Mouse (Mus musculus) frontal cortex, postnatal 14 days (tissue): ENCODE measurements around the gene Tedc2.
A peak's percentile ranks its signal among the peaks of the same experiment; 100 is the strongest.

Experiments
- DNase-seq, 2 experiments: peaks; one replicate each; pipeline ENCODE4 v3.0.0; 2022; ENCODE audit warnings: low spot score in 2 of 2

Gene Tedc2

GRCm38 (mm10) chr17:24220435-24221411 is at the start of gene Tedc2:
Gene Tedc2 (minus strand): TSS chr17:24220851.
- peak; percentile 86 to 89 for DNase-seq

- DNase-seq, result no peak
Observed at GRCm38 (mm10) chr17:24267133-24267532, 46.5 kb upstream of the Tedc2 start.

GRCm38 (mm10) chr17:24264766-24265165 is 44.1 kb upstream of the Tedc2 start:
- DNase-seq, result no peak

- DNase-seq, result no peak
Observed at GRCm38 (mm10) chr17:24260516-24260915, 39.9 kb upstream of the Tedc2 start.

GRCm38 (mm10) chr17:24259702-24260101 is 39.1 kb upstream of the Tedc2 start:
- no peak for DNase-seq

GRCm38 (mm10) chr17:24258981-24259380 is 38.3 kb upstream of the Tedc2 start:
- DNase-seq, result no peak

- DNase-seq, result no peak
Observed at GRCm38 (mm10) chr17:24252329-24252728, 31.7 kb upstream of the Tedc2 start.

- DNase-seq, result peak; percentile 95
Observed at GRCm38 (mm10) chr17:24251320-24252069, 30.8 kb upstream of the Tedc2 start, which contains the start of gene Ccnf. Gene Ccnf (minus strand): TSS chr17:24251484.

- DNase-seq, result no peak
Observed at GRCm38 (mm10) chr17:24250988-24251319, 30.3 kb upstream of the Tedc2 start.

GRCm38 (mm10) chr17:24248641-24249040 is 28.0 kb upstream of the Tedc2 start:
- DNase-seq, result no peak

- DNase-seq, result no peak
Observed at GRCm38 (mm10) chr17:24244061-24244460, 23.4 kb upstream of the Tedc2 start.

- DNase-seq, result no peak
Observed at GRCm38 (mm10) chr17:24243311-24243969, 22.8 kb upstream of the Tedc2 start.

- no peak for DNase-seq
Observed at GRCm38 (mm10) chr17:24236921-24237320, 16.3 kb upstream of the Tedc2 start.

GRCm38 (mm10) chr17:24236479-24236878 is 15.8 kb upstream of the Tedc2 start:
- no peak for DNase-seq

- DNase-seq, result no peak
Observed at GRCm38 (mm10) chr17:24227941-24228340, 7.3 kb upstream of the Tedc2 start.

- no peak for DNase-seq
Observed at GRCm38 (mm10) chr17:24226721-24227120, 6.1 kb upstream of the Tedc2 start.

- no peak for DNase-seq
Observed at GRCm38 (mm10) chr17:24225851-24226250, 5.2 kb upstream of the Tedc2 start.

- DNase-seq, result no peak
Observed at GRCm38 (mm10) chr17:24224741-24225140, 4.1 kb upstream of the Tedc2 start.

- no peak for DNase-seq
Observed at GRCm38 (mm10) chr17:24223513-24223912, 2.9 kb upstream of the Tedc2 start.

GRCm38 (mm10) chr17:24222653-24223052 is 2.0 kb upstream of the Tedc2 start:
- no peak for DNase-seq

- no peak for DNase-seq
Observed at GRCm38 (mm10) chr17:24216836-24217235, 3.8 kb downstream of the Tedc2 start.

GRCm38 (mm10) chr17:24213186-24213585 is 7.5 kb downstream of the Tedc2 start:
- DNase-seq, result no peak
